Mouse (Mus musculus) liver, embryonic 16.5 days (tissue): ENCODE data around the gene Fbxw7. TPM values are rescaled to one million over a fixed set of nuclear protein-coding genes. Genes with fewer than 3 reads are reported as not detected.

ENCODE experiments used
- ATAC-seq: fragments of 200-750 bp; cut with Nextera tagmentation; 2 replicates; pipeline ENCODE4 v1.8.0; 2017; ENCODE audit warnings: low read depth, mild to moderate bottlenecking, moderate number of reproducible peaks, moderate library complexity
- H3K27ac ChIP-seq: fragments of 300-500 bp; sonication (generic); 2 replicates; pipeline ENCODE4 v1.5.1; 2014; ENCODE audit warnings: mild to moderate bottlenecking, low read length
- H3K27me3 ChIP-seq: fragments of 300-500 bp; sonication (generic); 2 replicates; pipeline ENCODE4 v1.6.1; 2014; ENCODE audit warnings: low read depth, low read length, mixed read lengths; ENCODE audit not compliant: control insufficient read depth, insufficient read depth
- H3K36me3 ChIP-seq: fragments of 300-500 bp; sonication (generic); 2 replicates; pipeline ENCODE4 v1.6.1; 2014; ENCODE audit warnings: mild to moderate bottlenecking; ENCODE audit not compliant: control insufficient read depth, insufficient read depth
- H3K4me1 ChIP-seq: fragments of 300-500 bp; sonication (generic); 2 replicates; pipeline ENCODE4 v1.6.1; 2014; ENCODE audit warnings: low read depth, low read length, mixed read lengths; ENCODE audit not compliant: control insufficient read depth
- H3K4me2 ChIP-seq: fragments of 300-500 bp; sonication (generic); 2 replicates; pipeline ENCODE4 v1.6.1; 2014; ENCODE audit warnings: low read depth, low read length, mixed read lengths
- H3K4me3 ChIP-seq: fragments of 300-500 bp; sonication (generic); 2 replicates; pipeline ENCODE4 v1.5.1; 2014; ENCODE audit warnings: low read depth, mild to moderate bottlenecking, low read length
- H3K9ac ChIP-seq: fragments of 300-500 bp; sonication (generic); 2 replicates; pipeline ENCODE4 v1.6.1; 2014; ENCODE audit warnings: low read depth, low read length
- H3K9me3 ChIP-seq: fragments of 300-500 bp; sonication (generic); replicated peaks from 2 replicates; pipeline ENCODE4 v1.6.1; 2016; ENCODE audit warnings: low read length; ENCODE audit not compliant: control insufficient read depth
- WGBS: fragments of 180-500 bp; shearing (Covaris S2); extraction: QIAGEN DNeasy Blood & Tissue Kit; methylation state at CpG from one replicate; pipeline ENCODE4 v1.1.7; 2014; ENCODE audit not compliant: insufficient replicate concordance; 5-methylcytosine and 5-hydroxymethylcytosine counted together
- polyA plus RNA-seq: library from polyadenylated mRNA; unstranded; fragments of >200 nt; fragmentation: Nextera tagmentation; extraction: Ambion mirVana; gene quantifications from 2 replicates; pipeline ENCODE4 v1.2.1, GENCODE M21; 2015

Fbxw7 gene
- polyA plus RNA-seq, 1 experiment from 2014 or later = 2.8 TPM

DNA sequence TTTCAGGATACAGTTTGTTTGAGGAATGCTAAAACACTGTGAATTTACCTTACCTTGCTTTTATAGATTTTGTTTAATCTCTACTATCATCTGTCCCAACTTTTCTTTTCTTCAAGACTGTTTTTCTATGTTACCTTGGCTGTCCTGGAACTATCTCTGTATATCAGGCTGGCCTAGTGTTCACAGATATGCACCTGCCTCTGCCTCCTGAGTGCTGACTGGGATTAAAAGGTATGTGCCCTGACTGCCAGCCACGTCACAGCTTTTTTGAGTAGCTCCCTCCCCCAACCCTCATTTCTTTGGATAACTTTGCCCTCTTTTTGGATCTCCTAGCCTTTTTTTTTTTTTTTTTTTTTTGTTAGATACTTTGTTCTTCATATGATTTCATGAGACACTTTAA is 1.9 kb downstream of the Fbxw7 start:
- Histone ChIP-seq H3K4me1 (peaks cover 24% of the 10 kb centered on the region), H3K9ac (no peak overlapping the region), H3K27me3 (no peaks in the 10 kb centered on the region), H3K4me3 (no peak overlapping the region), H3K4me2 (no peak overlapping the region), H3K9me3 (no peaks in the 10 kb centered on the region), H3K36me3 (no peaks in the 10 kb centered on the region), H3K27ac (no peak overlapping the region)
- WGBS = 29% methylated on average over 1 of the region's 1 CpGs
- no peak for ATAC-seq

- no peak overlapping the region for H3K27ac ChIP-seq
- H3K9ac ChIP-seq = no peak overlapping the region
- H3K9me3 ChIP-seq = no peaks in the 10 kb centered on the region
- 80% methylated on average over 2 of the region's 2 CpGs for WGBS
- no peak overlapping the region for H3K4me2 ChIP-seq
- H3K27me3 ChIP-seq = no peaks in the 10 kb centered on the region
- H3K4me1 ChIP-seq = peaks cover 9% of the 10 kb centered on the region
- no peak for ATAC-seq
- 0 out of 2 replicates have a peak, but pooled peaks cover 2% of the 10 kb centered on the region for H3K36me3 ChIP-seq
- no peak overlapping the region for H3K4me3 ChIP-seq
Measured at GRCm38 (mm10) chr3:84820654-84821201, 5.7 kb downstream of the Fbxw7 start.

DNA sequence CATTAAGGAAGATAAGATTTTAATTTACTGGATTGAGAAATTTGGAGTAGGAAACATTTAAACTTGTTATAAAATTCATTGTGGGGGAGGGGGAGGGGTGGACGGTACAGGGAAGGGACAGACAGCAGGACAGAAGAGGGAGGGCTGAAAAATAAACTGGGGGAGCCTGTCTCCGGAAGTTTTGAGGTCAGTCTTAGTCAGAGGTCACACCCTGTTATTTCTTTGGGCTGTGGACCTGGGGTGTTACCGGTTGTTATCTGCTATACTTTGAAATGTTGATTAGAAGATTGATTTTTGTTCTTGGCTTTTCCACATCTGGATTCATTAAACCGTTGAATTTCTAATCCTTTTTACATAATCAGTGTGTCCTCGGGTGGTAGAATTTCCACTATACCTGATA is 10.9 kb downstream of the Fbxw7 start:
- no peak for ATAC-seq
- Histone ChIP-seq H3K4me2 (no peak overlapping the region), H3K4me3 (no peak overlapping the region), H3K27me3 (no peaks in the 10 kb centered on the region), H3K9ac (no peak overlapping the region), H3K4me1 (peaks cover 3% of the 10 kb centered on the region; the same call in 1 of the 2 replicates), H3K27ac (no peak overlapping the region), H3K36me3 (0 out of 2 replicates have a peak, but pooled peaks cover 2% of the 10 kb centered on the region), H3K9me3 (no peaks in the 10 kb centered on the region)
- 21% methylated on average over 5 of the region's 5 CpGs for WGBS

DNA sequence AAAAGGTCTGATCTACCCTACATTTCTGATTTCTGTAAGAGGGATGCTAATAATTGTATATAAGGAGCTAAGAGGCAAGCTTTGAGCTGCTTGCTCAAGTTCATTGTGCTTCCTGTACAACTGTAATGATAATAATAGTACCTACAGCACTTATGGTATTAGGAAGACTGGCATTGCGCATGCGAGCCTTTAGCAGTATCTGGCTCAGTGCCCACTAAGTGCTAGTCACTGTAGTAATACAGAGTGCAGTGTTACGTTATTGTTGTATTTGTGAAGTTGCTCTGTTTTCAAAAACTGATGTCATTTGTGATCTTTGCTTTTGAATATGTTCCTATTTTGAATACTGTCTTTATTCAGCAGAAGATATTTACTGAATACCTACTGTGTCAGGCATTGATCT is 11.3 kb downstream of the Fbxw7 start:
- H3K4me2 ChIP-seq = no peak overlapping the region
- H3K9ac ChIP-seq = no peak overlapping the region
- H3K27me3 ChIP-seq = no peaks in the 10 kb centered on the region
- H3K27ac ChIP-seq = no peak overlapping the region
- peaks cover 3% of the 10 kb centered on the region; the same call in 1 of the 2 replicates for H3K4me1 ChIP-seq
- H3K9me3 ChIP-seq = no peaks in the 10 kb centered on the region
- 75% methylated on average over 3 of the region's 3 CpGs for WGBS
- ATAC-seq = no peak
- H3K4me3 ChIP-seq = no peak overlapping the region
- H3K36me3 ChIP-seq = 0 out of 2 replicates have a peak, but pooled peaks cover 2% of the 10 kb centered on the region

- peaks cover 3% of the 10 kb centered on the region; the same call in 1 of the 2 replicates for H3K4me1 ChIP-seq
- no peaks in the 10 kb centered on the region for H3K27me3 ChIP-seq
- H3K9ac ChIP-seq = no peak overlapping the region
- H3K36me3 ChIP-seq = 0 out of 2 replicates have a peak, but pooled peaks cover 2% of the 10 kb centered on the region
- no peak for ATAC-seq
- H3K4me2 ChIP-seq = no peak overlapping the region
- H3K9me3 ChIP-seq = no peaks in the 10 kb centered on the region
- 71% methylated on average over 3 of the region's 3 CpGs for WGBS
- H3K4me3 ChIP-seq = no peak overlapping the region
- H3K27ac ChIP-seq = no peak overlapping the region
Measured at GRCm38 (mm10) chr3:84826938-84827337, 11.9 kb downstream of the Fbxw7 start.

DNA sequence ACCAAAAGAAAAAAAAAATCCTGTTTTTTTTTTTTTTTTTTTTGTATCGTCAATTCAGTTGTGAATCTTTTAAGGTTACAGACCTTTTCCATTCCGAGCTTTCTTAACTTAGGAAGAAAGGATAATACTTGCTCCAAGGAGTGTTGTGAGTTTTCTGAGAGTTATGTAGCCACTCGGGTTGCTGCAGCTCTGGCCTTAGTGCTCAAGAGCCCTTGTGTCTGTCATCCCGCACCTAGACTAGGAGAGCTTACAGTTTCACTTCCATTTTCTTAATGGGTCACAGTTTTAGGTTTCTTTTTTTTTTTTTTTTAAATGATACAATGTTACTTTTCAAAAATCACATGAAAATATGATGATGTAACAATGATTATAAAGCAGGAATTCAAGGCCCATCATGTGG is 12.5 kb downstream of the Fbxw7 start:
- 70% methylated on average over 4 of the region's 4 CpGs for WGBS
- no peak for ATAC-seq
- peaks cover 3% of the 10 kb centered on the region; the same call in 1 of the 2 replicates for H3K4me1 ChIP-seq
- H3K27me3 ChIP-seq = no peaks in the 10 kb centered on the region
- no peak overlapping the region for H3K4me3 ChIP-seq
- no peak overlapping the region for H3K4me2 ChIP-seq
- no peaks in the 10 kb centered on the region for H3K9me3 ChIP-seq
- H3K27ac ChIP-seq = no peak overlapping the region
- no peak overlapping the region for H3K9ac ChIP-seq
- 0 out of 2 replicates have a peak, but pooled peaks cover 2% of the 10 kb centered on the region for H3K36me3 ChIP-seq

DNA sequence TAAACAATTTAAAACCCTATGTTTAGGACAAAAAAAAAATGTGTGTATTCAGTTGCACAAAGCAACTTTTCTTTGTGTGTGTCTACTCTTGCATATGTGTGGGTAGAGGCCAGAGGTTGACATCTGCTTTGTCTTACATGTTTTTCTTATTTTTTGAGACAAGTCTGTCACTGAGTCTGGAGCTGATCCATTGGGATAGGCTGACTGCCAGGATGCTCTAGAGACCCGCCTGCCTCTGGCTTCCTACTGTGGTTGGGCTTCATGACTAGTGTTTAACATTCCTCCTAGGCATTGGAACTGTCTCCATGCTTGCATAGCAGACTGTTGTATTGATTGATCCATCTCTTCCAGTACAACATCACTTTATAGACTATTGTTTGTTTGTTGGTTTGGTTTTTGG is 14.3 kb downstream of the Fbxw7 start:
- ATAC-seq = no peak
- 64% methylated on average over 1 of the region's 1 CpGs for WGBS

GRCm38 (mm10) chr3:84836029-84836428 is 21.0 kb downstream of the Fbxw7 start:
- no peak overlapping the region for H3K4me2 ChIP-seq
- H3K4me3 ChIP-seq = no peak overlapping the region
- no peaks in the 10 kb centered on the region for H3K4me1 ChIP-seq
- no peak overlapping the region for H3K27ac ChIP-seq
- H3K27me3 ChIP-seq = no peaks in the 10 kb centered on the region
- no peak for ATAC-seq
- H3K36me3 ChIP-seq = no peaks in the 10 kb centered on the region
- H3K9ac ChIP-seq = no peak overlapping the region
- no peaks in the 10 kb centered on the region for H3K9me3 ChIP-seq
- 44% methylated on average over 5 of the region's 5 CpGs for WGBS

More for the DNA sequence above, 14.3 kb downstream of the Fbxw7 start:
- no peaks in the 10 kb centered on the region for H3K27me3 ChIP-seq
- no peak overlapping the region for H3K4me2 ChIP-seq
- H3K4me3 ChIP-seq = no peak overlapping the region
- H3K9me3 ChIP-seq = no peaks in the 10 kb centered on the region
- no peak overlapping the region for H3K9ac ChIP-seq
- H3K36me3 ChIP-seq = no peaks in the 10 kb centered on the region
- peaks cover 3% of the 10 kb centered on the region; the same call in 1 of the 2 replicates for H3K4me1 ChIP-seq
- H3K27ac ChIP-seq = no peak overlapping the region

DNA sequence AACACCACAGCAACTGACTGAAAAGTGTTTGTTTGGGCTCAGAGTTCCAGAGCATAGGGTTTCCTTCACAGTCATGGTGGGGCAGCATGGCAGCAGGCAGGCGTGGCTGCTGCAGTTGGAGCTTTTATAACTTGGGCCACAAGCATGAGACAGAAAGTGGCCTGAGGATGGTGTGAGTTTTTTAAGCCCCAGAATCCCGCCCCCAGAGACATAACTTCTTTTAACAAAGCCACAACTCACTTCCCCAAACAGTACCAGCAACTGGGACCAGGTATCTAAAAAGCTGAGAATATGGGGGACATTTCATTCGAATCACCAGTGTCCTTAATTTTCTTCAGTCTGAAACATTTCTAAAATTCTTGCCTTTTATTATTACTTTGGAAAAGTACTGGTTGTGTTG is 22.9 kb downstream of the Fbxw7 start:
- Histone ChIP-seq H3K27ac (no peak overlapping the region), H3K36me3 (no peaks in the 10 kb centered on the region), H3K4me3 (no peak overlapping the region), H3K9ac (no peak overlapping the region), H3K9me3 (no peaks in the 10 kb centered on the region), H3K4me2 (no peak overlapping the region), H3K4me1 (no peaks in the 10 kb centered on the region), H3K27me3 (no peaks in the 10 kb centered on the region)
- ATAC-seq = no peak
- 70% methylated on average over 3 of the region's 3 CpGs for WGBS
